Mouse (Mus musculus): ENCODE results near the gene Unc119.

DNA sequence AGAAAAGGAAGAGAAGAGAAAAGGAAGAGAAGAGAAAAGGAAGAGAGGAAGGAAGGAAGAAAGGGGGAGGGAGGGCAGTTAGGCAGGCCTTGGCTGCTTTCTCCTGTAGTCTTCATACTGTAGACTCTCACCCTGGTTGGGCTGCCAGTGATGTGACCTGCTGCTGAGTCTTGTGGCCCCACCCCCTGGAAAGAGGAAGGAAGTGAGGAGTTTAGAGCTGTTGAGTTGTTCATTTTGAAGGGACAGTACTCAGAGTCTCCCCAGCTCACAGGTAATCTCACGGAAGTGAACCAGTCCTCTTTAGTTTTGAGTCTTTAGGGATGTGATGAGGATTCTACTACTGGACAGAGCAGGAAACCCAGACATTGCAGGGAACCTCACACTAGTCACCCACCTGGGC is 9.8 kb downstream of the Unc119 start:
- no peak for TF ChIP-seq CTCF (conservative IDR thresholded peaks at IDR 0.05; ENCODE audit: low read length)
- no peak for TF ChIP-seq NANOG (IDR thresholded peaks at IDR 0.05; ENCODE audit: borderline replicate concordance, low read length)
- TF ChIP-seq POU5F1 (IDR thresholded peaks at IDR 0.05; ENCODE audit: borderline replicate concordance, low read length), result no peak

All from E14TG2a.4 (cell line).